Mouse (Mus musculus): ENCODE data around the gene Cyp27a1. TPM values are rescaled to one million over a fixed set of nuclear protein-coding genes. Genes with fewer than 3 reads are reported as not detected.

Cyp27a1 gene
- polyA plus RNA-seq, 1 experiment from 2014 or later: 30.0 TPM

- TF ChIP-seq CTCF (IDR thresholded peaks at IDR 0.05; ENCODE audit: low read depth) (no peak), EP300 (IDR thresholded peaks at IDR 0.05; ENCODE audit: low read depth) (no peak)
- Histone ChIP-seq H3K4me1 (ENCODE audit: insufficient read depth) (peaks cover 7% of the 10 kb centered on the region), H3K36me3 (replicated peaks; ENCODE audit: insufficient read depth, low read length) (no peaks in the 10 kb centered on the region), H3K9me3 (ENCODE audit: low read length) (no peaks in the 10 kb centered on the region), H3K27ac (ENCODE audit: low read depth) (no peak overlapping the region), H3K4me2 (ENCODE audit: low read depth, low read length) (no peak overlapping the region), H3K27me3 (ENCODE audit: insufficient read depth, low read length) (no peaks in the 10 kb centered on the region), H3K9ac (replicated peaks) (no peak overlapping the region), H3K4me3 (ENCODE audit: low read depth, low read length) (no peak overlapping the region)
- ATAC-seq (no peak), DNase-seq (no peak)
- 79% methylated on average over 8 of the region's 8 CpGs for WGBS (ENCODE audit: insufficient replicate concordance)
Observed at GRCm38 (mm10) chr1:74752150-74752549, 38.8 kb downstream of the Cyp27a1 start.

- WGBS (ENCODE audit: insufficient replicate concordance): 85% methylated on average over 3 of the region's 3 CpGs
Observed at GRCm38 (mm10) chr1:74752833-74753232, 39.5 kb downstream of the Cyp27a1 start.

GRCm38 (mm10) chr1:74753266-74753974, 40.0 kb downstream of the Cyp27a1 start:
- H3K27ac ChIP-seq (ENCODE audit: low read depth): no peak overlapping the region
- H3K4me1 ChIP-seq (ENCODE audit: insufficient read depth): peaks cover 7% of the 10 kb centered on the region
- H3K36me3 ChIP-seq (replicated peaks; ENCODE audit: insufficient read depth, low read length): no peaks in the 10 kb centered on the region
- no peak overlapping the region for H3K9ac ChIP-seq (replicated peaks)
- 60% methylated on average over 8 of the region's 8 CpGs for WGBS (ENCODE audit: insufficient replicate concordance)
- DNase-seq: no peak
- no peaks in the 10 kb centered on the region for H3K9me3 ChIP-seq (ENCODE audit: low read length)
- no peak overlapping the region for H3K4me3 ChIP-seq (ENCODE audit: low read depth, low read length)
- no peak for ATAC-seq
- no peaks in the 10 kb centered on the region for H3K27me3 ChIP-seq (ENCODE audit: insufficient read depth, low read length)
- TF ChIP-seq EP300 (IDR thresholded peaks at IDR 0.05; ENCODE audit: low read depth) (no peak), CTCF (IDR thresholded peaks at IDR 0.05; ENCODE audit: low read depth) (no peak)
- no peak overlapping the region for H3K4me2 ChIP-seq (ENCODE audit: low read depth, low read length)

More at GRCm38 (mm10) chr1:74752833-74753232, 39.5 kb downstream of the Cyp27a1 start:
- Histone ChIP-seq H3K4me3 (ENCODE audit: low read depth, low read length) (no peak overlapping the region), H3K9me3 (ENCODE audit: low read length) (no peaks in the 10 kb centered on the region), H3K27ac (ENCODE audit: low read depth) (no peak overlapping the region), H3K36me3 (replicated peaks; ENCODE audit: insufficient read depth, low read length) (no peaks in the 10 kb centered on the region), H3K9ac (replicated peaks) (no peak overlapping the region), H3K4me2 (ENCODE audit: low read depth, low read length) (no peak overlapping the region), H3K27me3 (ENCODE audit: insufficient read depth, low read length) (no peaks in the 10 kb centered on the region), H3K4me1 (ENCODE audit: insufficient read depth) (peaks cover 7% of the 10 kb centered on the region)
- ATAC-seq (no peak), DNase-seq (no peak)
- TF ChIP-seq EP300 (IDR thresholded peaks at IDR 0.05; ENCODE audit: low read depth) (no peak), CTCF (IDR thresholded peaks at IDR 0.05; ENCODE audit: low read depth) (no peak)

GRCm38 (mm10) chr1:74754175-74754785, 40.9 kb downstream of the Cyp27a1 start:
- DNase-seq: no peak
- ATAC-seq: no peak
- Histone ChIP-seq H3K36me3 (replicated peaks; ENCODE audit: insufficient read depth, low read length) (no peaks in the 10 kb centered on the region), H3K4me1 (ENCODE audit: insufficient read depth) (peaks cover under 1% of the 10 kb centered on the region; the same call in 1 of the 2 replicates), H3K4me3 (ENCODE audit: low read depth, low read length) (no peak overlapping the region), H3K9me3 (ENCODE audit: low read length) (no peaks in the 10 kb centered on the region), H3K27me3 (ENCODE audit: insufficient read depth, low read length) (no peaks in the 10 kb centered on the region), H3K9ac (replicated peaks) (no peak overlapping the region), H3K27ac (ENCODE audit: low read depth) (no peak overlapping the region), H3K4me2 (ENCODE audit: low read depth, low read length) (no peak overlapping the region)
- no peak for TF ChIP-seq EP300 (IDR thresholded peaks at IDR 0.05; ENCODE audit: low read depth)
- TF ChIP-seq CTCF (IDR thresholded peaks at IDR 0.05; ENCODE audit: low read depth): no peak
- 58% methylated on average over 5 of the region's 5 CpGs for WGBS (ENCODE audit: insufficient replicate concordance)

GRCm38 (mm10) chr1:74759773-74760172, 46.4 kb downstream of the Cyp27a1 start:
- no peak overlapping the region for H3K27ac ChIP-seq (ENCODE audit: low read depth)
- H3K4me1 ChIP-seq (ENCODE audit: insufficient read depth): no peaks in the 10 kb centered on the region
- 25% methylated on average over 4 of the region's 4 CpGs for WGBS (ENCODE audit: insufficient replicate concordance)
- no peak for DNase-seq
- H3K9ac ChIP-seq (replicated peaks): no peak overlapping the region
- TF ChIP-seq EP300 (IDR thresholded peaks at IDR 0.05; ENCODE audit: low read depth) (no peak), CTCF (IDR thresholded peaks at IDR 0.05; ENCODE audit: low read depth) (peak; percentile 81)
- no peaks in the 10 kb centered on the region for H3K9me3 ChIP-seq (ENCODE audit: low read length)
- H3K4me2 ChIP-seq (ENCODE audit: low read depth, low read length): no peak overlapping the region
- H3K4me3 ChIP-seq (ENCODE audit: low read depth, low read length): no peak overlapping the region
- H3K36me3 ChIP-seq (replicated peaks; ENCODE audit: insufficient read depth, low read length): no peaks in the 10 kb centered on the region
- peaks cover 13% of the 10 kb centered on the region for H3K27me3 ChIP-seq (ENCODE audit: insufficient read depth, low read length)
- peak; percentile 73 for ATAC-seq

GRCm38 (mm10) chr1:74763081-74763480, 49.7 kb downstream of the Cyp27a1 start:
- TF ChIP-seq CTCF (IDR thresholded peaks at IDR 0.05; ENCODE audit: low read depth) (peak; percentile 70), EP300 (IDR thresholded peaks at IDR 0.05; ENCODE audit: low read depth) (no peak)
- Histone ChIP-seq H3K9ac (replicated peaks) (no peak overlapping the region), H3K36me3 (replicated peaks; ENCODE audit: insufficient read depth, low read length) (no peaks in the 10 kb centered on the region), H3K4me3 (ENCODE audit: low read depth, low read length) (no peak overlapping the region), H3K27ac (ENCODE audit: low read depth) (no peak overlapping the region), H3K9me3 (ENCODE audit: low read length) (no peaks in the 10 kb centered on the region), H3K4me2 (ENCODE audit: low read depth, low read length) (no peak overlapping the region), H3K4me1 (ENCODE audit: insufficient read depth) (no peaks in the 10 kb centered on the region), H3K27me3 (ENCODE audit: insufficient read depth, low read length) (peaks cover 22% of the 10 kb centered on the region)
- no peak for ATAC-seq
- WGBS (ENCODE audit: insufficient replicate concordance): 3% methylated on average over 6 of the region's 6 CpGs
- DNase-seq: peak; percentile 77
